Mouse (Mus musculus) small intestine, adult 2 months (tissue): ENCODE measurements around the gene Fam183b. TPM values are rescaled to one million over a fixed set of nuclear protein-coding genes. Genes with fewer than 3 reads are reported as not detected.

Source experiments
- H3K27ac ChIP-seq: fragments of 200-500 bp; 2 replicates; pipeline ENCODE4 v1.5.1; 2012; ENCODE audit warnings: low read depth, low read length, control low read depth, inconsistent platforms; ENCODE audit not compliant: insufficient read depth
- H3K27me3 ChIP-seq: fragments of 200-500 bp; 2 replicates; pipeline ENCODE4 v1.6.1; 2012; ENCODE audit warnings: mild to moderate bottlenecking, moderate library complexity, low read length, inconsistent platforms; ENCODE audit not compliant: control insufficient read depth, insufficient read depth
- H3K36me3 ChIP-seq: fragments of 200-500 bp; 2 replicates; pipeline ENCODE4 v1.6.1; 2012; ENCODE audit warnings: mild to moderate bottlenecking, low read length, control low read depth, inconsistent platforms; ENCODE audit not compliant: control insufficient read depth, insufficient read depth
- H3K4me1 ChIP-seq: fragments of 200-500 bp; 2 replicates; pipeline ENCODE4 v1.6.1; 2012; ENCODE audit warnings: low read length, inconsistent platforms, mixed read lengths; ENCODE audit not compliant: control insufficient read depth, insufficient read depth, insufficient read length
- H3K4me3 ChIP-seq: fragments of 200-500 bp; 2 replicates; pipeline ENCODE4 v1.5.1; 2012; ENCODE audit warnings: low read depth, mild to moderate bottlenecking, control low read depth, inconsistent platforms, low read length, moderate library complexity
- CTCF ChIP-seq: fragments of 200-500 bp; IDR thresholded peaks from 2 replicates; pipeline ENCODE4 v1.5.1; 2012; ENCODE audit warnings: low read depth, mild to moderate bottlenecking, control low read depth, inconsistent platforms, low read length, moderate library complexity, mixed read lengths; ENCODE audit not compliant: insufficient replicate concordance, insufficient read length; ENCODE audit errors: extremely low read depth
- POLR2A ChIP-seq: fragments of 200-500 bp; IDR thresholded peaks from 2 replicates; pipeline ENCODE4 v1.6.1; 2012; ENCODE audit warnings: low read depth, mild to moderate bottlenecking, control low read depth, inconsistent platforms, low read length, moderate library complexity
- WGBS: fragments of 180-500 bp; shearing (Covaris S2); methylation state at CpG from one replicate; pipeline ENCODE4 v1.1.7; 2018; 5-methylcytosine and 5-hydroxymethylcytosine counted together
- polyA plus RNA-seq: library from polyadenylated mRNA; depleted of rRNA; stranded (reverse); fragments of >200 nt; gene quantifications from 2 replicates; pipeline ENCODE4 v1.2.3, GENCODE M21; 2012

Gene Fam183b
- polyA plus RNA-seq, 1 experiment: 1.6 TPM

GRCm38 (mm10) chr11:58790646-58791045 lies 11.1 kb downstream of the Fam183b start:
- no peak for TF ChIP-seq POLR2A
- no peak for TF ChIP-seq CTCF
- H3K27me3 ChIP-seq: no peaks in the 10 kb centered on the region
- H3K4me3 ChIP-seq: no peak overlapping the region
- no peak overlapping the region for H3K27ac ChIP-seq
- 70% methylated on average over 6 of the region's 6 CpGs for WGBS
- H3K4me1 ChIP-seq: no peaks in the 10 kb centered on the region
- no peaks in the 10 kb centered on the region for H3K36me3 ChIP-seq

DNA sequence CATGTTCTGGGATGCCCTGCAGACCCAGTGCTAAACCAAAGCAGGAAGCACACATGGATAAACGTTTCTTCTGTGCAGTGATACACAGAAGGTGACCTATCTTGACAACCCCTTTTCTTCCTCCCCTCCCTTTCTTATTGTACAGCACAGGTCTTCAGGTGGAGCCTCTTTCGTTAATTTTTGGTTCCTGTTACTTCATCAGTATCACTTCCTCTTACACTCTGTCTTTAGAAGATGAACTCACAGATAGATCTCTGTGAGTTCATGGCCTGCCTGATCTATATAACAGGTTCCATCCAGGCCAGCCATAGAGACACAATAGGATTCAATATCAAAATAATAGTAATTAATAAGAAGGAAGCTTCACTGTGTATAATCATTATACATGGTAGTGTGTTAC lies 11.7 kb downstream of the Fam183b start:
- Histone ChIP-seq H3K4me1 (no peaks in the 10 kb centered on the region), H3K36me3 (no peaks in the 10 kb centered on the region), H3K4me3 (no peak overlapping the region), H3K27ac (no peak overlapping the region), H3K27me3 (no peaks in the 10 kb centered on the region)
- WGBS: 28% methylated on average over 2 of the region's 2 CpGs
- TF ChIP-seq POLR2A: no peak
- no peak for TF ChIP-seq CTCF

GRCm38 (mm10) chr11:58789532-58789931 lies 12.2 kb downstream of the Fam183b start:
- Histone ChIP-seq H3K27me3 (no peaks in the 10 kb centered on the region), H3K4me1 (no peaks in the 10 kb centered on the region), H3K36me3 (no peaks in the 10 kb centered on the region), H3K27ac (no peak overlapping the region), H3K4me3 (no peak overlapping the region)
- WGBS: 23% methylated on average over 3 of the region's 3 CpGs
- TF ChIP-seq CTCF (no peak), POLR2A (no peak)

GRCm38 (mm10) chr11:58788346-58788745 lies 13.4 kb downstream of the Fam183b start:
- Histone ChIP-seq H3K27ac (no peak overlapping the region), H3K27me3 (no peaks in the 10 kb centered on the region)
- 67% methylated on average over 8 of the region's 8 CpGs for WGBS

DNA sequence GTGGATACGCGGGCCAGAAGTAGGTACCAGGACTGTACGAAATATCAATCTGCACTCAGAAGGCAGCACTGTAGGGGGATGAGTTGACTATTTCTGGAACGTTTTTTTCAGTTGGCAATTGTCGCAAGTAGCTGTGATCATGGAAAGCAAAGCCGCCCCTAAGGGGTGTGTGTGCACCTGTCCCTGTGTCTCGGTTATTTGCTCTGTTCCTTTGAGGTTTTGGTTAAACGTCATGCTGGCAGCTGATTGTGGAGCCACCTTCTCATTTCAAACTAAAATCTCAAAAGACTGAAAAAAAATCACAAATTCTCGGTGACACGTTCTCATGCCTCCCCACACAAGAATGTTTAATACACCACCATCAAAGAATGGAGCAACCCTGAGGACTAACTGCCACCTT lies 14.1 kb downstream of the Fam183b start:
- TF ChIP-seq CTCF: no peak
- TF ChIP-seq POLR2A: no peak
- Histone ChIP-seq H3K27ac (no peak overlapping the region), H3K4me3 (no peak overlapping the region), H3K36me3 (no peaks in the 10 kb centered on the region), H3K4me1 (no peaks in the 10 kb centered on the region), H3K27me3 (no peaks in the 10 kb centered on the region)
- 84% methylated on average over 10 of the region's 10 CpGs for WGBS

More at GRCm38 (mm10) chr11:58788346-58788745, 13.4 kb downstream of the Fam183b start:
- Histone ChIP-seq H3K4me1 (no peaks in the 10 kb centered on the region), H3K4me3 (no peak overlapping the region), H3K36me3 (no peaks in the 10 kb centered on the region)
- TF ChIP-seq CTCF (no peak), POLR2A (no peak)

DNA sequence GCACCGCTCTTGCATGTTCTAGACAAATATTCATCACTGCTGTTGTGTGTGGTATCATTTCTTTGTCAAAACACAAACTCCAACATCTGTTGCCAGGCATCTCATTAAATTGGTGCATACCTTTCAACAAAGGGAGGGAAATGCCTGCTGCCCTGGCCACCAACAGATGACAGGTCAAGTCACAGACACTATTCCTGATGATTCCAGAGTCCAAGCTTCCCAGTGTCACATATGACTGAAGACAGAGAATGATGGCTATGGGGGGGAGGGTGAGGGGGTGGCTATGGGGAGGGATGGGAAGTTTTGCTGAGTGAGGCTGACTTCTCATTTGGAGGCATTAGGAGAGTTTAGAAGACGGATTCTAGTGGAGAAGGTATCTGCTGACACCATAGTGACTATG lies 17.6 kb downstream of the Fam183b start:
- TF ChIP-seq POLR2A: no peak
- TF ChIP-seq CTCF: no peak
- no peak overlapping the region for H3K27ac ChIP-seq
- no peaks in the 10 kb centered on the region for H3K27me3 ChIP-seq
- WGBS: 84% methylated on average over 2 of the region's 2 CpGs
- H3K4me1 ChIP-seq: no peaks in the 10 kb centered on the region
- H3K36me3 ChIP-seq: no peaks in the 10 kb centered on the region
- no peak overlapping the region for H3K4me3 ChIP-seq

GRCm38 (mm10) chr11:58782480-58783089 lies 19.2 kb downstream of the Fam183b start, which contains the start of gene Olfr314:
Olfr314 (plus strand) TSS chr11:58782952.
- WGBS: 58% methylated on average over 6 of the region's 6 CpGs
- TF ChIP-seq POLR2A (no peak), CTCF (no peak)
- H3K4me3 ChIP-seq: no peak within 1 kb of the TSS
- no peaks in the 10 kb centered on the region for H3K27me3 ChIP-seq
- H3K36me3 ChIP-seq: no peaks in the 10 kb centered on the region
- no peaks in the 10 kb centered on the region for H3K4me1 ChIP-seq
- H3K27ac ChIP-seq: no peak within 1 kb of the TSS
